Mouse (Mus musculus) stomach, postnatal 0 days (tissue): ENCODE results near the gene Ablim2. TPM values are rescaled to one million over a fixed set of nuclear protein-coding genes. Genes with fewer than 3 reads are reported as not detected.

ENCODE experiments used
- ATAC-seq: fragments of 200-750 bp; cut with Nextera tagmentation; 2 replicates; pipeline ENCODE4 v1.8.0; 2017; ENCODE audit not compliant: low FRiP score, low TSS enrichment
- DNase-seq: peaks from one replicate; pipeline ENCODE4 v3.0.0-alpha.2; 2016; ENCODE audit warnings: low spot score
- H3K27ac ChIP-seq: fragments of 300-500 bp; sonication (generic); replicated peaks from 2 replicates; pipeline ENCODE4 v1.5.1; 2014; ENCODE audit warnings: mild to moderate bottlenecking, control low read depth
- H3K27me3 ChIP-seq: fragments of 300-500 bp; sonication (generic); 2 replicates; pipeline ENCODE4 v1.6.1; 2014; ENCODE audit warnings: low read length; ENCODE audit not compliant: control insufficient read depth, insufficient read depth
- H3K36me3 ChIP-seq: fragments of 300-500 bp; sonication (generic); 2 replicates; pipeline ENCODE4 v1.6.1; 2014; ENCODE audit warnings: low read length, mixed read lengths; ENCODE audit not compliant: control insufficient read depth, insufficient read depth
- H3K4me1 ChIP-seq: fragments of 300-500 bp; sonication (generic); replicated peaks from 2 replicates; pipeline ENCODE4 v1.6.1; 2014; ENCODE audit warnings: antibody characterized with exemption; ENCODE audit not compliant: control insufficient read depth, insufficient read depth
- H3K4me2 ChIP-seq: fragments of 300-500 bp; sonication (generic); replicated peaks from 2 replicates; pipeline ENCODE4 v1.6.1; 2014; ENCODE audit warnings: low read depth, mild to moderate bottlenecking, control low read depth, moderate library complexity
- H3K4me3 ChIP-seq: fragments of 300-500 bp; sonication (generic); 2 replicates; pipeline ENCODE4 v1.5.1; 2014; ENCODE audit warnings: low read depth, low read length, control low read depth
- H3K9ac ChIP-seq: fragments of 300-500 bp; sonication (generic); 2 replicates; pipeline ENCODE4 v1.6.1; 2014; ENCODE audit warnings: mild to moderate bottlenecking, low read length, control low read depth, mixed read lengths
- H3K9me3 ChIP-seq: fragments of 300-500 bp; sonication (generic); 2 replicates; pipeline ENCODE4 v1.6.1; 2016; ENCODE audit warnings: low read length; ENCODE audit not compliant: control insufficient read depth
- CTCF ChIP-seq: IDR thresholded peaks from 2 replicates; pipeline ENCODE4 v1.5.1; 2016; ENCODE audit warnings: antibody characterized with exemption, low read depth, mild to moderate bottlenecking, moderate library complexity
- EP300 ChIP-seq: optimal IDR thresholded peaks from 2 replicates; pipeline ENCODE3; 2016; ENCODE audit warnings: antibody characterized with exemption
- WGBS: fragments of 180-500 bp; shearing (Covaris S2); extraction: QIAGEN DNeasy Blood & Tissue Kit; methylation state at CpG from one replicate; pipeline ENCODE4 v1.1.7; 2014; 5-methylcytosine and 5-hydroxymethylcytosine counted together
- polyA plus RNA-seq: library from polyadenylated mRNA; unstranded; fragments of >200 nt; fragmentation: Nextera tagmentation; extraction: Ambion mirVana; gene quantifications from 2 replicates; pipeline ENCODE4 v1.2.1, GENCODE M21; 2015

The Ablim2 gene
- polyA plus RNA-seq, 1 experiment from 2014 or later = 1.3 TPM

DNA sequence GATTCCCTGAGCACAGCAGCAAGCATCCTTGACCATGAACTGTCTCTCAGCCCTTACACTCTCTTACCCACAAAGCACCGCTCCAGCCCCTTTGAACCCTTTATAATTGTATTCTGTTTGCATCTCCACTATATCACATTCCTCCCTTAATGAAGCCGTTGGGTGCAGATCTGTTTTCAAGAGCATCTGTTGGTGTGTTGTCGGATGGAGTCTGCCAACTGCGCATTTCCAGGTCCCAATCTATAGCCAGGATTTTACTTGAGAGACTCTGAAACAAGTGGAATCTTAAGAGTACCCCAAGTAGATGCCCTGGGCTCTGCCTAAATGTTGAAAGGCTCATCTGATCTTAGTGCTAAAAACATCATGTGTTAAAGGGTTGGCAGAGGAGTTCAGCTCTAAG lies 138.9 kb downstream of the Ablim2 start:
- H3K27ac ChIP-seq = no peak overlapping the region
- H3K9me3 ChIP-seq = no peaks in the 10 kb centered on the region
- H3K27me3 ChIP-seq = no peaks in the 10 kb centered on the region
- no peak overlapping the region for H3K4me2 ChIP-seq
- ATAC-seq = no peak
- H3K4me3 ChIP-seq = no peak overlapping the region
- no peak for DNase-seq
- no peak for TF ChIP-seq CTCF
- no peak for TF ChIP-seq EP300
- H3K36me3 ChIP-seq = no peaks in the 10 kb centered on the region
- 89% methylated on average over 4 of the region's 4 CpGs for WGBS
- H3K9ac ChIP-seq = no peak overlapping the region
- peaks cover 9% of the 10 kb centered on the region for H3K4me1 ChIP-seq

DNA sequence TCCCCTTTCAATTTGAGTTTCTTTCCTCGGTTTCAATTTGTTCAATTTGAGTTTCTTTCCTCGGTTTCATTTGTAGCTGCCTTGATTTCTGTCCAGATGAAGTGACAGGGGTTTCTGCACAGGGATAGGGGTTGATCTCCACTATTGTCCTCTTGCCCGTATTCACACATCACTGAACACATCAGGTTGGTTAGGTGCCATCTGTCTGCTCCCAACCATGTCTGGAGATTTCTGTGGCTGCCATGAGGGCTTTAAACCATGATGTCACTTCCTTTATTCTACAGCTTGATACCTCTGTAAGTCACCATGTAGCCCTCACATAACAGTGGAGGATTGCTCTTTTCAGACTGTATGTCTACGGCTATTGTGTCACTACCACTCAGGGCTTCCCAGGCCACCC lies 139.5 kb downstream of the Ablim2 start:
- H3K4me2 ChIP-seq = no peak overlapping the region

DNA sequence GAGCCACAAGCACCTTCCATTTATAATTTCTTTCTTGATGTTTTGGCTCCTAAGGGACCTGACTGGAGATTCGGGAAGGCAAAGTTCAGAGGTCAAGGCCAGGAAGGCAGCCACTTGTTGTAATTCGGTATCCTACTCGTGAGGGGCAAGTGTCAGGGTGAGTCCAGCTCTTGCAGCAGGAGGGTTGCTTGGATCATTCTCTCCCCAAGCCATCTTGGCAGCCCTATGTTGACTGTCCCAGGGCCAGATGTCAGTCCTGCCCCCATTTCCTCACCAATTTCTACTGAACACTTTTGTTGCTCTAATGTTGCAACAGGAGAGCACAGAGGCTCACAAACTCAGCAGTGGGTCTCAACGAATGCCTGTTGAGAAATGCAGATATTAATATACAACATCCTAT lies 140.4 kb downstream of the Ablim2 start:
- H3K4me3 ChIP-seq = no peak overlapping the region
- TF ChIP-seq EP300 (no peak), CTCF (no peak)
- no peak overlapping the region for H3K27ac ChIP-seq
- ATAC-seq (no peak), DNase-seq (no peak)
- H3K36me3 ChIP-seq = no peaks in the 10 kb centered on the region
- peaks cover 9% of the 10 kb centered on the region for H3K4me1 ChIP-seq
- no peak overlapping the region for H3K9ac ChIP-seq
- no peaks in the 10 kb centered on the region for H3K27me3 ChIP-seq
- WGBS = 56% methylated on average over 4 of the region's 4 CpGs
- no peak overlapping the region for H3K4me2 ChIP-seq
- H3K9me3 ChIP-seq = no peaks in the 10 kb centered on the region

More for the DNA sequence above, 139.5 kb downstream of the Ablim2 start:
- Histone ChIP-seq H3K27ac (no peak overlapping the region), H3K27me3 (no peaks in the 10 kb centered on the region), H3K4me3 (no peak overlapping the region), H3K9ac (no peak overlapping the region), H3K9me3 (no peaks in the 10 kb centered on the region), H3K36me3 (no peaks in the 10 kb centered on the region), H3K4me1 (peaks cover 9% of the 10 kb centered on the region)
- 85% methylated on average over 4 of the region's 4 CpGs for WGBS
- no peak for ATAC-seq
- no peak for DNase-seq
- TF ChIP-seq CTCF (no peak), EP300 (no peak)

DNA sequence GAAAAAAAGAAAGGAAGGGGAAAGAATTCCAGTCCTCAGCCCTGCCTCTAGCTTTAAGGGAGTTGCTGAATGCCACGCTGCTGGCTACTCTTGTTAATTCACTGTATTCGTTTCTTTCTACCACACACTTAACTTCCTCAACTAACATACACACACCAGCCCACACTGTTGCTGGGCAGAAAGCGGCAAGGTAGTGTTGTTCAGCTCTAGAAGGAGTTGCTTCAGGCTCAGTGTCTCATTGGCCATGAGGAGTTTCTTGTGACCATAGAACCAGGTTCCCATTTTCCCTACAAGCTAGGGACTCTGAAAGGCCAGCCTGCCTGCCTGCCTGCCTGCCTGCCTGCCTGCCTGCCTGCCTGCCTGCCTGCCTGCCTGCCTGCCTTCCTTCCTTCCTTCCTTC lies 141.3 kb downstream of the Ablim2 start:
- no peaks in the 10 kb centered on the region for H3K9me3 ChIP-seq
- DNase-seq (no peak), ATAC-seq (no peak)
- TF ChIP-seq EP300 = no peak
- H3K4me3 ChIP-seq = no peak overlapping the region
- H3K4me2 ChIP-seq = no peak overlapping the region
- H3K9ac ChIP-seq = no peak overlapping the region
- H3K36me3 ChIP-seq = no peaks in the 10 kb centered on the region
- no peak overlapping the region for H3K27ac ChIP-seq
- H3K27me3 ChIP-seq = no peaks in the 10 kb centered on the region
- peaks cover 9% of the 10 kb centered on the region for H3K4me1 ChIP-seq
- 83% methylated on average over 3 of the region's 3 CpGs for WGBS

DNA sequence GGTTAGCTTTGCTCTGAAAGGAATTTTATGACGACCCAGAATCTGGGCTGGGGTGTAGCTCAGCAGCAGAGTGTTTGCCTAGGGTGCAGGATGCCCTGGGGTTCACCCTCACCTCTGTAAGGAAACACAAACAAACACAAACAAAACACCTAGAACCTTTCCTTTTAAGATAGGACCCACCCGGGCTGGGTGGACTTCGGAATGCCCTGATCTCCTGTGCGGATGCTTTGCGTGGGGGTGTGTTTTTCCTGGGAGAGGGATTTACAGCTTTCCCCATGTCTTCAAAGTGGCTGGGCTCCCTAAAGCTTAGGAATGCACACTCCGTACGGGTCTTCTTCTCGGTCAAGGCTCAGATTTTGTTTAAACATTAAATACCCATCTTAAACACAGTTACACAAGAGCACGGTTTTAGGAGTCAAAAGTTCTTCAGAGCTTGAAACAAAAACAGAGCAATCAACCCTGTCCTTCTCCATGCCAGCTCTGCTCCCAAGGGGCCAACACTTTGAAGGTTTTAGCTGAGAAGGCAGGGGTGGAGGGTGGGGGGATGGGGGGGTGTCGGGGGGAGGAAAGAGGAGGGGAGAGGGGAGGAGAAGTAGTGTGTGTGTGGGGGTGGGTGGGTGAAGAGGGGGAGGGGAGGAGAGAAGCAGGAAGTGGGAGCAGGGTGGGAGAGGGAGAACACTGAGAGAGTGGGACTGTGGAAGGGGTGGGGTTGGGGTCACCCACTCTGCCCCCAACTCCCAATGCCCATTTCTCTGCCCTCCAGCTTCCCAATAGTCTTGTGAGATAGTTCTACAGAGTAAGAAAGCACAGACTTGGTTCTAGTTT lies 142.9 kb downstream of the Ablim2 start:
- TF ChIP-seq CTCF (no peak), EP300 (no peak)
- 12% methylated on average over 9 of the region's 10 CpGs for WGBS
- Histone ChIP-seq H3K27ac (peak overlapping the region; percentile 49), H3K27me3 (no peaks in the 10 kb centered on the region), H3K9me3 (no peaks in the 10 kb centered on the region), H3K4me1 (peaks cover 14% of the 10 kb centered on the region), H3K36me3 (no peaks in the 10 kb centered on the region), H3K9ac (no peak overlapping the region), H3K4me2 (peak overlapping the region; percentile 20; the same call in 1 of the 2 replicates), H3K4me3 (no peak overlapping the region)
- DNase-seq = no peak
- peak; percentile 35; the same call in 1 of the 2 replicates for ATAC-seq

DNA sequence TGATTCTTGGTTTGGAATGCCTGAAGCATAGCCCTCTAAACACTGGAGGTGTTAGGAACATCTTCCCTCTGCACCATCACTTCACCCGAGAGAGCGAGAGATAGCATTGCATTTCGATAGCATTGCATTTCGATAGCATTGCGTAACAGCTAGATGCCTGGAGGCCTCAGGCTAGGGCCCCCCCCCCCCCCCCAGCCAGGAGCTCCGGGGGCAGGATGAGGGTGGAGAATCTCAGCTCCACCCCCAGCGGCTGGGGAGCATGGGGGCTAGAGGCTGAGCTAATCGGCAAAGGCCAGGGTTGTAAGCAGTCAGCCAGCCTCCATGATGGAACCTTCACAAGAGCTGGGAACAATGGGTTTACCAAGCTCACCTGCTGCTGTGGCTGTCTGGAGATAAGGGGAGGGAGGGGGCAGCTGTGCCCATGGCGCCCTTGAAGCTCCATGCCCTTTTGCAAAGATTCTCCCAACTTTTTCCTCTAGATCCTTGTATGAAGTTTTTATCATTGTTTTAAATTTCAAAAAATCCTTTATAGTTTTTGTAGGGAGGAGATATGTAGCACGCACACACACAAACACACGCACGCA lies 143.6 kb downstream of the Ablim2 start:
- Histone ChIP-seq H3K4me2 (peak overlapping the region; percentile 20; the same call in 1 of the 2 replicates), H3K9me3 (no peaks in the 10 kb centered on the region), H3K36me3 (no peaks in the 10 kb centered on the region), H3K4me1 (peaks cover 14% of the 10 kb centered on the region), H3K27ac (peak overlapping the region; percentile 49), H3K9ac (no peak overlapping the region), H3K27me3 (no peaks in the 10 kb centered on the region), H3K4me3 (no peak overlapping the region)
- TF ChIP-seq EP300 (no peak), CTCF (no peak)
- DNase-seq (peak; percentile 22), ATAC-seq (peak; percentile 57; the same call in 1 of the 2 replicates)
- 35% methylated on average over 12 of the region's 12 CpGs for WGBS
